Mouse (Mus musculus) kidney, adult 8-10 months (tissue): ENCODE results near the gene S100a14.

Source experiments
- DNase-seq, 2 experiments: peaks; one replicate each; pipeline ENCODE4 v3.0.0; 2022

The S100a14 gene

GRCm38 (mm10) chr3:90525421-90525820 is 1.2 kb upstream of the S100a14 start:
- DNase-seq: peak; percentile 54 to 67

- DNase-seq: no peak
Measured at GRCm38 (mm10) chr3:90526076-90526475, 580 bp upstream of the S100a14 start.

- DNase-seq: no peak
Measured at GRCm38 (mm10) chr3:90527291-90527873, 726 bp downstream of the S100a14 start.

GRCm38 (mm10) chr3:90531713-90532112 is 5.1 kb downstream of the S100a14 start:
- no peak for DNase-seq

GRCm38 (mm10) chr3:90535446-90535845 is 8.8 kb downstream of the S100a14 start:
- no peak for DNase-seq

- DNase-seq: peak; percentile 86 to 89
Measured at GRCm38 (mm10) chr3:90537141-90537904, 10.7 kb downstream of the S100a14 start, which contains the start of gene S100a16. S100a16 (plus strand) TSS chr3:90537254.

GRCm38 (mm10) chr3:90537905-90538296 is 11.2 kb downstream of the S100a14 start:
- DNase-seq: no peak

GRCm38 (mm10) chr3:90540904-90541303 is 14.2 kb downstream of the S100a14 start:
- peak; percentile 32 to 55 for DNase-seq

- DNase-seq: no peak
Measured at GRCm38 (mm10) chr3:90549676-90550420, 23.2 kb downstream of the S100a14 start.

GRCm38 (mm10) chr3:90550421-90550790 is 23.8 kb downstream of the S100a14 start:
- no peak for DNase-seq

GRCm38 (mm10) chr3:90552231-90552630 is 25.6 kb downstream of the S100a14 start:
- no peak for DNase-seq

GRCm38 (mm10) chr3:90555954-90556353 is 29.3 kb downstream of the S100a14 start:
- DNase-seq: no peak

GRCm38 (mm10) chr3:90560008-90560628 is 33.5 kb downstream of the S100a14 start, which contains the start of gene S100a3:
S100a3 (plus strand) TSS chr3:90560578.
- DNase-seq: no peak

GRCm38 (mm10) chr3:90574691-90575090 is 48.0 kb downstream of the S100a14 start:
- no peak for DNase-seq

GRCm38 (mm10) chr3:90575320-90575719 is 48.7 kb downstream of the S100a14 start:
- no peak for DNase-seq

GRCm38 (mm10) chr3:90576351-90577001 is 49.8 kb downstream of the S100a14 start:
- no peak for DNase-seq
